Mouse (Mus musculus): Measurements from ENCODE around the gene Lmbrd2.
"Not testable (repeated sequence)": the region's sequence is repeated elsewhere in the genome, so short reads cannot be mapped to it uniquely, and the experiment has no call there.

The Lmbrd2 gene

DNA sequence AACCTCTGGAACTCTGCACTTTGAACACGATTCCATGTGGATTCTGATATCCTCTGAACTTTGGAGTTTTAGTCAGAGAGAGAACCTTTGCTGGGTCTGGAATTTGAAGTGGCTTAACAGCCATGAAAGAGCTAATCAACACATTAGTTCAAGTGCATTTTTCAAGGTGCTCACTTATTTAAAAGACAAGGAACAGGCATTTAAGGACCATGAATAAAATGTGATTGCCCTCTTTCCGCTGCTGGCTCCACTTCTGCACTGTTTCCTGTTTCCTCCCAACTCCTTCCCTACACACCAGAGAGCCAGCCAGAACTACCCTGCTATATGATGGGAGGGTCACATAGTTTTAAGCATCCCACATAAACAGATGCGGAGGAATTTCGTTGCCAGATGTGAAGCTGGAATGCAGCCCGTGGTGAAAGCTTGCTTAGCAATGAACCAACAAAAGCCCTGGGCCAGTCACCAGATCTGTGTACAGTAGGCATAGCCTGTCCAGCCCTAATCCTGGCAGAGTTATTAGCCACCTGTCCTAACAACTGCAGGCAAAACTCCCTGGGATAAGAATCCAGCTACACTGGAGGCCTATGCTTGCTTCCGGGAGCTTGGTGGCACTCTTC lies 5.4 kb upstream of the Lmbrd2 start:
- DNase-seq (ENCODE audit: low spot score), result no peak

DNA sequence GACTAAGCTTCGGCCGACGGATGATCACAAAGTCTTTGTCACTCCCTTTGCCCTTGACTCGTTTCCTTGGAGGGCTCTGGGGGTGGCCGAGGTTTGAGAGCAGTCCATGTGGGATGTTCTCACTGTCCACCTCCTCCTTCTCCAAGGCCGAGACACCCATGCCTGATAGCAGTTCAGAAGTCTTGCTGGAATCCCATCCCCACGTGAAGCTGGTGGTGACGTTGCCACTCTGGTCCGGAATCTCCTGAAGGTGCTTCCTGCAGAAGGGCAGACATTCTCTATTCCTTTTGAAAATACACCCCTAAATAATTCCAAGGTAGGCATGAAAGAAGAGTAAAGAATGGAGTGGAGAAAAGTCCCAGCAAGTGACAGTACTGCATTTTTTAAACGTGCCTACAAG lies 903 bp upstream of the Lmbrd2 start:
- no peak for DNase-seq (ENCODE audit: low spot score)

DNA sequence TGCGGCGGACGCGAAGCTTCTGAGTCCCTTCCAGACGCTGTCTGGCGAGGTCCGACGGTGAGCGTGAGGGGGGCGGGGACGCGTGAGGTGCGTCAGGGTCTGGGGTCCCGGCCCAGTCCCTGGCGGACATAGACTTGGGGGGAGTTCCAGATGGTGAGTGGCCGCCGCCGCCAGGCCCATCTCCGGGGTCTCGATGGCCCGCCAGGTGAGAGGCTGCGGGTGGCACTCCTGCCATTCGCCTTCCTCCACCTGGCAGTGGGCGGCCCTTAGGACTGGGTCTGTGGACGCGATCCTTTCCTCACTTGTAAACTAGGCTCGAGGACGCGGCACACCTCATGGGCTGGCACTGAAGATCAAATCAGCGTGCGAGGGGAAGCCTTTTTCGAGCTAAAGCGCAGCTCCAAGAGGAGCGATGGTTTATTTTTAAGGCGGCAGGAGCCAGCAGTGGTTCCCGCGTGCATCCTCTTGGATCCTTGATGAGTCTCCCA lies 378 bp downstream of the Lmbrd2 start:
- no peak for DNase-seq (ENCODE audit: low spot score)

DNA sequence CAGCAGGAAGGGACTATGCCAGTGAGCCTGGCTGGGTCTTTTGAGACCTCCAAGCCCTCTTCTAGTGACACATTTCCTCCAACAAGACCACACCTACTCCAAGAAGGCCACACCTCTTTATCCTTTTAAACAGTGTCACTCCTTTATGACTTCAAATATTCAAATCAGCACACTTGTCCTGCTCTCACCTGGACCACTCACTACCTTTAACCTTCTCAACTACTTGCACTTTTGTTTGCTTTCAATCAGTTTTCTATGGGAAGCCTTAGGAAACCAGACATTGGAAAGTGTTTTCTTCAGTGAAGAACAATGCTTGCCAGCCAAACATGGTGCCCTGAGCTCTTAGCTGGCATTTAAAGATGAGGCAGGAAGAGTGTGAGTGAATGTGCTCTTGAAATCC lies 15.0 kb downstream of the Lmbrd2 start, which contains the start of gene Skp2:
Gene Skp2, minus strand, starts transcription at position 101 of the 400 bp plus-strand sequence.
- DNase-seq (ENCODE audit: low spot score), result no peak

DNA sequence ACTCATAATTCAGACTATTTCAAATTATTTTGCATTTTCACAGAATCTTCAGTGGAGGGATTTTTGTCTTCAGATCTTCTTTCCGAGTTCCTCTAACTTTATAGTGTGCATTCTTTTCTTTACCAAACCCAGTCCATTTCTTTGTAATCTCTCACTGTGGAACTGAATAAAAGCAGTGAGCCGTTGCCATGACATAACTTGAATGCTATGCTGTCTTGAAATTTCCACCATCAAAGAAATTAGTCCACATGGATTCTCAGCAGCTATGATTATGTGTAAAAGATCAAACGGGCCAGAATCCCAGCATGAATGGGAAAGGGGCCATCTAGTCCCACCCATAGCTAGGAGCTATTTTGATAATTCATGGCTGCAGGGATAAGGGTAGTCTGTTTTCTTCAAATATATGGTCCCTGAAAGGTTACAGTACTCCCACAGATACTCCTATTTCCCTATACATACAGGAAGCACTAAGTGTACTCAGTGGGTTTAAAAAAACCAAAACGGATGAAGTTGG lies 22.3 kb downstream of the Lmbrd2 start:
- DNase-seq (ENCODE audit: low spot score), result no peak

DNA sequence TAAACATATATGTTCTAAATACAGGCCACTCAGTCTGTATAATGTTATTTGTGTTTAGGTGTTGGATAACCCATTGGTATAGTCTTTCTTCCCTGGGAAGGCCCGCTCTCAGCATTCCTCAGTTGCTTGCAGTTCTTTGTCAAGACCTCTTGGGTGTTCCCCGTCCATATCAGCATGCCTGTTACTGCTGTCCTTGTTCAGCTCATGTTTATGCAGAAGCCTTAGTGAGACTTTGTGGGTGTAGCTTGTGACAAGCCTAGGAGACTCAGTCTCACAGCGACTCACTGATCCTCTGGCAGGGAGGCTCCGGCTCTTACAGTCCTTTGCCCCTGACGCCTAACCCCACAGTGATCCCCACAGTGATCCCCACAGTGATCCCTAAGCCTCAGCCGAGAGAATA lies 23.8 kb downstream of the Lmbrd2 start:
- DNase-seq (ENCODE audit: low spot score), result no peak

DNA sequence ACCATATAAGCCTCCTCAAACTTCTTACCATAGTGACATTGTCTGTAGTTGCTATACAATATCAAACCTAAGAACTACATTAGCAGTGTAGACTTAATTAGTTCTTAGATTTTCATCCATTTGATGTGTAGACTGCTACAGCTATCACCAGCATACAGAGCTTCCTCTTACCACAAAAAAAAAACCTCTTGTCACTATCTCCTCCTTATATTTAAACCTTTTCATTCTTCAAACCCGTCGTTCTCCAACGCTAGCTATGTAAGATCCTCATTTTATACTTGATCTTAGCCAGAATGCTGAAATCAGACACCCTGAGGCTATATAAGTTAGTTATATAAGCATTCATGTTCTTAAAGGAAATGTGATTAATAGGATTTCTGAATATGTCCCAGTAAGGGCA lies 36.7 kb downstream of the Lmbrd2 start:
- no peak for DNase-seq (ENCODE audit: low spot score)

DNA sequence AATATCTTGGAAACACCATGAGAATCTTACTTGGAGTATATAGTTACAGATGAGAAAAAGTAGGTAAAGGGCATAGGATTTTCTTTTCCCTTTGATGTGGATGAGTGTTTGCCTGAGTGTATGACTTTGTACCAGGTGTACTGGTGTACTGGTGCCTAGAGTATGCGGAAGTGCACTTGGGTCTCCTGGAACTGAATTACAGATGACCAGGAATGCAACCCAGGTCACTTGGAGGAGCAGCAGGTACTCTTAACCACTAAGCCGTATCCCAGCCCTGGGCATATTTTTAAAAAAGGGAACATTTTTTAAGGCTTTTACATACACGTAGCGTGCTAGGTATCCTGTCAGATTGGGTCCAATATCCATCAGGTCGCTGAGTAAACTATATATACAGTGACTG lies 43.6 kb downstream of the Lmbrd2 start:
- no peak for DNase-seq (ENCODE audit: low spot score)

DNA sequence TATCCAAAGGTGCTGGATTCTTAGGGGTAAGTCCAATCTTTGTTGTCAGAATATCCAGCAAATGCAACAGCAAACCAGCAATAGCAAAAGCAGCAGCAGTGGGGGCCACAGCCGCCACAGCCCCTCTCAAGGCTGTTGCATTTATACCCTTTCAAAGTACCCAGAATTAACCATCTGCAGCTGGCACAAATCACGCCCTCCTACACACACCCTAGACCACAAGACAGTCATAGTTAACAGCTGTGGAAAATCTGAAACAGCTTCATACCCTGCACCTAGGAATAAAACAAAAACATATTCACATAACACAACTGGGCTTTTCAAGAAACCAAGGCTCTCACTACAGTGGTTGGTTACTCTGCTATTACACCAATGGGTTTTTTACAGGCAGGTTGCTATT lies 49.4 kb downstream of the Lmbrd2 start:
- no peak for DNase-seq (ENCODE audit: low spot score)

DNA sequence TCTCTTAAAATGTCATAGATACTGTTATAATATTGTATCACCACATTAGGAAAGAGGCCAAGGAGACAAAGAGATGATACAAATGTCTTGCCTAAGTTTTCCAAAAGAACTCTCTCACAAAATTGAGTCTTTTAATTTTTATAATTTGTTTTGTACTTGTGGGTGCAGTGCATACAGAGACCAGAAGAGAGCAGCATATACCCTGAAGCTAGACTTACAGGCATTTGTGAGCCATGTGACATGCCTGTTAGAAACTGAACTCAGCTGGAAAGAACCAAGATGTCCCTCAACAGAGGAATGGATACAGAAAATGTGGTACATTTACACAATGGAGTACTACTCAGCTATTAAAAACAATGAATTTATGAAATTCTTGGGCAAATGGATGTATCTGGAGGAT lies 52.3 kb downstream of the Lmbrd2 start:
- not testable (repeated sequence) for DNase-seq (ENCODE audit: low spot score)

DNA sequence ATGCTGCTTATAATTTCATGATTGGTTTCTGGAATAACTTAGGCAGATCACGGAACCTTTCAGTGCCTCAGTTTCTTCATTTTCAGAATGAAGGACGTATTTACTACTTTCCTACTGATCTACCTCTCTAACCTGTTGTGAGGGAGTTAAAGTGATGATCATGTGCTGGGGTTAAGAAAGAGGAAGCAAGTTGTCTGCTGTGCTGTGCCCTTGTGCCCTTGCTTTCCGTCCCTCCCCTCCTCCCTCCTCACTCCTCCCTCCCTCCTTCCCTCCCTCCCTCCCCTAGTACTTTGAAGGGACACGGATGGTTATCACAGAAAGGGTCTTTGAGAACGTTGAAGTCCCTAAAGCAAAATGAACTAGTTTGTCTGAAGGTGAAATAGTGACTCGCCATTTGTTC lies 58.1 kb downstream of the Lmbrd2 start:
- DNase-seq (ENCODE audit: low spot score), result no peak

DNA sequence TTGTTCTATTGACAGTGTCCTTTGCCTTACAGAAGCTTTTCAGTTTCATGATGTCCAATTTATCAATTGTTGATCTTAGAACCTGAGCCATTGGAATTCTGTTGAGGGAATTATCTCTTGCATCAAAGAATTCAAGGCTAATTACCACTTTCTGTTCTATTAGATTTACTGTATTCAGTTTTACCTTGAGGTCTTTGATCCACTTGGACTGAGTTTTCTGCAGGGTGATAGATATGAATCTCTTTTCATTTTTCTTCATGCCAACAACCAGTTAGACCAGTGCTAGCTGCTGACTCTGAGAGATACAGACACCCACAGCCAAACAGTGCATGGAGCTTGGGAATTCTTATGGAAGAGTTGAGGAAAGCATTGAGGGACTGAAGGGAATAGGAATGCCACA lies 71.5 kb downstream of the Lmbrd2 start:
- DNase-seq (ENCODE audit: low spot score), result no peak

DNA sequence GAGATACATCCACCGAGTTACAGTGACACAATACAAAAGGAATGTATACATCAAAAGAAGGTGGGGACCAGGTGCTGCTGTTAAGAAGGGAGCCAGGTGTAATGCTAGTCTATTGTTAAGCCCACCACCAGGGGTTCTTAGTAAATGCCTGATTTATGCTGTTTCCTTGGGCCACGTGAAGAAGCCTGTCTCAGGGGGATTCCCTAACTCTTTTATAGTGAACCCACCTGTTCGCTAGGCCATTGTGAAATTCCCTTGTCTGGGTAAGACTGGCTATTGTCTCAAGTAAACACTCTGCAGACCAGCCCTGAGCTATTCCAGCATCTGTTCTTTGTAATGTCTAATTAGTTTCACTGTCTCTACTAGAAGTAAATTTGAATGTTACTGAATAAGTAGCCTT lies 72.7 kb downstream of the Lmbrd2 start:
- not testable (repeated sequence) for DNase-seq (ENCODE audit: low spot score)

DNA sequence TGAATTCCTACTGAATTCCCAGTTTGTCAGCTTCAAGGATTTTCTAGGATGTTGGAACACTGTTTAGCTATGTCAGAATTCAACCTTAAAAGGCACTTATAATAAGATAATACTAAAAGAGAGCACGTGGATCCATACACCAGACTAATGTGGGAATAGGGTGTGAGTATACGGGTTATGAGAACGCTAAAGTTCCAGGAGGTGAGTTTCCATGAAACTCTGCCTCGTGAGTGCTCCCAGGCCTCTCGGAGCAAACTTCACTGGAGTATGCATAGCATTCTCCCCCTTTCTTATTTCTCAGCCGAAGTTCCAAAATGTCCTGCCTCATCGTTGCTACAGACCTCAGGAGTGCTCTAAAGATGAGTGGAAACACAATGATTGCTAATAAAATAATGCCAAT lies 73.1 kb downstream of the Lmbrd2 start:
- not testable (repeated sequence) for DNase-seq (ENCODE audit: low spot score)

DNA sequence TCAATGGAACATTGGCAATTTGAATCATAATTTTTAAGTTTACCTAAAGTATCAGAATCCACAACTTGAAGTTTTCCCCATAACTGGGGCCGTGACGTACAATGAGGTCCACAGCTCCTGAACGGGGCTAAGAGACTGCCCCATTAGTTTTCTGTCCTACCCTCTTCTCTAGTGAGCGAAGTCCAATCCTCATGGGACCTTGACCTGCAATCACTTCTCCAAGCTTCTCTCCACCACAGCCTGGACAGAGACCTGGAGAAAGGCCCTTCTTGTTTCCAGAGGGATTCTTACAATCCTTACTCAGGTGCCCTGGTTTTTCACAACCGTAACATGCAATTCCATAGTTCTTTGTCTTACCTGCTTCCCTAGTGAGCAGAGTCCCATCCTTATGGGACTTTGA lies 76.1 kb downstream of the Lmbrd2 start:
- no peak for DNase-seq (ENCODE audit: low spot score)

DNA sequence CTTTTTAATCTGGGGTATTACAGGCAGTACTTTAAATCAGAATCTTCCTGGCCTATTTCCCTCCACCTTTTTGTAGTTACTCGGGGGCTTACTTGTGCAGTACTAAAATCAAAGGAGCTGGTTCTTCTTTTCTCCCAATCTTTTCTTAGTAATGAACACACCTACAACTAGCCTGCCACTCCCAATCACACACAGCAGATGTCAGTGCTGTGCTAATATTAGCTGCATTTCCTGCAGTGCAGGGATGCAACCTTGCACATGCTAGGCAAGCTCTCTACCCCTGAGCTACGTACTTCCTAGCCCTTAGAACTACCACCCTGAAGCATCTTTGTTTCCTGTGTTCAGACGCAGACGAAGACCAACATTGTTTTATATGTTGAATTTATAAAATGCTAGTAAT lies 90.6 kb downstream of the Lmbrd2 start:
- DNase-seq (ENCODE audit: low spot score), result not testable (repeated sequence)

DNA sequence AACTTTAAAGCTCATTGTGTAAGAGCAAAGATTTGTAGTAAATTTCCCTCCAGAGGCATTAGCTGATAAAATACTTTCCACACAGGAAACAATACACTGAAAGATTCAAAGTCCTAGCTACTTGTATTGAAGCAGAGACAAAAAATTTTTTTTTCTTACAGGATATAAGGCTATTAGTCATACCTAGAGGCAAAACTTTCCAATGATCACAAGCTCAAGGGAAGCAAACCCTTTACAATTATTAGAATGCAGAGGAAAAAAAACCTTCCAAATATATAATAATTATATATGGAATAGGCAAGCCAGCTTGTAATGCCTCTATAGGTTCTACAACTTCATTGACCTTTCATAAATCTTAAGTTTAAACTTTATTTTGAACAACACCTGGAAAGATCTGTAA lies 106.0 kb downstream of the Lmbrd2 start:
- no peak for DNase-seq (ENCODE audit: low spot score)

Data from testis, postnatal 10 days (tissue).